Mouse (Mus musculus) heart, embryonic 14.5 days (tissue): Measurements from ENCODE around the gene Wfdc1. TPM values are rescaled to one million over a fixed set of nuclear protein-coding genes. Genes with fewer than 3 reads are reported as not detected.

Source experiments
- ATAC-seq: fragments of 200-750 bp; cut with Nextera tagmentation; 2 replicates; pipeline ENCODE4 v1.8.0; 2017; ENCODE audit warnings: low read depth, moderate TSS enrichment; ENCODE audit not compliant: insufficient number of reproducible peaks, insufficient read depth, low FRiP score
- H3K27ac ChIP-seq, 2 experiments: fragments of 200-500 bp in 1 of 2; fragments of 300-500 bp in 1 of 2; sonication (generic) in 1 of 2; replicated peaks in 1 of 2; 2 replicates each; pipeline ENCODE4 v1.5.1; 2012 to 2014; ENCODE audit warnings: low read depth in 2 of 2, low read length in 2 of 2, control low read depth in 1 of 2, mild to moderate bottlenecking in 1 of 2, mixed read lengths in 1 of 2; ENCODE audit not compliant: control insufficient read depth in 1 of 2, insufficient read depth in 1 of 2
- H3K27me3 ChIP-seq: fragments of 300-500 bp; sonication (generic); 2 replicates; pipeline ENCODE4 v1.6.1; 2014; ENCODE audit warnings: mild to moderate bottlenecking, low read length, control low read depth; ENCODE audit not compliant: control insufficient read depth, insufficient read depth
- H3K36me3 ChIP-seq: fragments of 300-500 bp; sonication (generic); 2 replicates; pipeline ENCODE4 v1.6.1; 2014; ENCODE audit warnings: mild to moderate bottlenecking, control low read depth, low read length, mixed read lengths; ENCODE audit not compliant: control insufficient read depth, insufficient read depth
- H3K4me1 ChIP-seq, 2 experiments: fragments of 200-500 bp in 1 of 2; fragments of 300-500 bp in 1 of 2; sonication (generic) in 1 of 2; 2 replicates each; pipeline ENCODE4 v1.6.1; 2012 to 2014; ENCODE audit warnings: low read length in 2 of 2, control low read depth in 1 of 2, mixed read lengths in 1 of 2; ENCODE audit not compliant: control insufficient read depth in 2 of 2, insufficient read depth in 2 of 2
- H3K4me2 ChIP-seq: fragments of 300-500 bp; sonication (generic); 2 replicates; pipeline ENCODE4 v1.6.1; 2014; ENCODE audit warnings: mild to moderate bottlenecking, low read length
- H3K4me3 ChIP-seq, 2 experiments: fragments of 200-500 bp in 1 of 2; fragments of 300-500 bp in 1 of 2; sonication (generic) in 1 of 2; 2 replicates each; pipeline ENCODE4 v1.5.1; 2012 to 2014; ENCODE audit warnings: low read length in 2 of 2, mild to moderate bottlenecking in 2 of 2, control low read depth in 1 of 2, low read depth in 1 of 2, moderate library complexity in 1 of 2; ENCODE audit not compliant: control insufficient read depth in 1 of 2, insufficient read depth in 1 of 2
- H3K9ac ChIP-seq: fragments of 300-500 bp; sonication (generic); 2 replicates; pipeline ENCODE4 v1.6.1; 2014; ENCODE audit warnings: mild to moderate bottlenecking, low read length
- H3K9me3 ChIP-seq: fragments of 300-500 bp; sonication (generic); 2 replicates; pipeline ENCODE4 v1.6.1; 2016; ENCODE audit warnings: low read length, control low read depth; ENCODE audit not compliant: control insufficient read depth
- WGBS: fragments of 180-500 bp; shearing (Covaris S2); extraction: QIAGEN DNeasy Blood & Tissue Kit; methylation state at CpG from one replicate; pipeline ENCODE4 v1.1.7; 2014; 5-methylcytosine and 5-hydroxymethylcytosine counted together
- polyA plus RNA-seq: library from polyadenylated mRNA; unstranded; fragments of >200 nt; fragmentation: Nextera tagmentation; extraction: Ambion mirVana; gene quantifications from 2 replicates; pipeline ENCODE4 v1.2.1, GENCODE M21; 2014

Gene Wfdc1
- polyA plus RNA-seq, 1 experiment from 2014 or later = 6.8 TPM

GRCm38 (mm10) chr8:119670419-119671091, 4.4 kb downstream of the Wfdc1 start:
- H3K9ac ChIP-seq = peak overlapping the region; percentile 71
- peaks cover 21 to 27% of the 10 kb centered on the region in 2 experiments for H3K4me1 ChIP-seq
- peak overlapping the region; percentile 62 for H3K4me2 ChIP-seq
- 3% methylated on average over 15 of the region's 16 CpGs for WGBS
- peak overlapping the region; percentile 1 to 23; a peak in 2 of 4 replicates for H3K4me3 ChIP-seq
- peak; percentile 74 for ATAC-seq
- H3K27me3 ChIP-seq = no peaks in the 10 kb centered on the region
- H3K27ac ChIP-seq = peak overlapping the region; percentile 91 to 94
- H3K36me3 ChIP-seq = no peaks in the 10 kb centered on the region
- H3K9me3 ChIP-seq = no peaks in the 10 kb centered on the region

GRCm38 (mm10) chr8:119673976-119674555, 7.9 kb downstream of the Wfdc1 start:
- Histone ChIP-seq H3K27ac (no peak overlapping the region), H3K27me3 (no peaks in the 10 kb centered on the region), H3K36me3 (no peaks in the 10 kb centered on the region), H3K9ac (no peak overlapping the region), H3K9me3 (no peaks in the 10 kb centered on the region), H3K4me3 (no peak overlapping the region), H3K4me2 (no peak overlapping the region), H3K4me1 (peaks cover 16 to 20% of the 10 kb centered on the region in 2 experiments)
- ATAC-seq = no peak
- WGBS = 78% methylated on average over 10 of the region's 11 CpGs

GRCm38 (mm10) chr8:119675457-119675856, 9.3 kb downstream of the Wfdc1 start:
- WGBS = 85% methylated on average over 5 of the region's 5 CpGs
- Histone ChIP-seq H3K9ac (no peak overlapping the region), H3K9me3 (no peaks in the 10 kb centered on the region), H3K4me3 (no peak overlapping the region), H3K27me3 (no peaks in the 10 kb centered on the region), H3K36me3 (no peaks in the 10 kb centered on the region), H3K27ac (no peak overlapping the region), H3K4me1 (peaks cover 13 to 14% of the 10 kb centered on the region in 2 experiments), H3K4me2 (no peak overlapping the region)
- ATAC-seq = no peak

- Histone ChIP-seq H3K9me3 (no peaks in the 10 kb centered on the region), H3K27ac (no peak overlapping the region), H3K4me1 (peaks cover 5% of the 10 kb centered on the region in 2 experiments; a peak in 1 of 4 replicates), H3K27me3 (no peaks in the 10 kb centered on the region), H3K9ac (no peak overlapping the region), H3K4me3 (no peak overlapping the region), H3K36me3 (no peaks in the 10 kb centered on the region), H3K4me2 (no peak overlapping the region)
- no peak for ATAC-seq
- 14% methylated on average over 8 of the region's 8 CpGs for WGBS
These were observed 10.2 kb downstream of the Wfdc1 start for GRCm38 (mm10) chr8:119676389-119676788.

- WGBS = 10% methylated on average over 18 of the region's 18 CpGs
These were observed 12.1 kb downstream of the Wfdc1 start for GRCm38 (mm10) chr8:119678138-119678843.

GRCm38 (mm10) chr8:119679184-119679583, 13.0 kb downstream of the Wfdc1 start:
- Histone ChIP-seq H3K9ac (no peak overlapping the region), H3K4me1 (peaks cover 5% of the 10 kb centered on the region in 2 experiments; a peak in 1 of 4 replicates), H3K9me3 (no peaks in the 10 kb centered on the region), H3K36me3 (no peaks in the 10 kb centered on the region), H3K27me3 (no peaks in the 10 kb centered on the region), H3K27ac (no peak overlapping the region), H3K4me3 (no peak overlapping the region), H3K4me2 (no peak overlapping the region)
- 59% methylated on average over 14 of the region's 14 CpGs for WGBS
- no peak for ATAC-seq

More at GRCm38 (mm10) chr8:119678138-119678843, 12.1 kb downstream of the Wfdc1 start:
- no peak; the same call in 1 of the 2 replicates for ATAC-seq
- Histone ChIP-seq H3K4me2 (peak overlapping the region; percentile 31), H3K36me3 (no peaks in the 10 kb centered on the region), H3K4me1 (peaks cover 5% of the 10 kb centered on the region in 2 experiments; a peak in 1 of 4 replicates), H3K9ac (no peak overlapping the region), H3K4me3 (no peak overlapping the region), H3K9me3 (no peaks in the 10 kb centered on the region), H3K27ac (no peak overlapping the region), H3K27me3 (no peaks in the 10 kb centered on the region)

- Histone ChIP-seq H3K27ac (no peak overlapping the region), H3K4me2 (no peak overlapping the region), H3K9me3 (no peaks in the 10 kb centered on the region), H3K4me1 (no peaks in the 10 kb centered on the region; a peak in 1 of 4 replicates), H3K36me3 (no peaks in the 10 kb centered on the region), H3K9ac (no peak overlapping the region), H3K4me3 (no peak overlapping the region), H3K27me3 (peaks cover 9% of the 10 kb centered on the region)
- no peak for ATAC-seq
- WGBS = 35% methylated on average over 6 of the region's 6 CpGs
These were observed 24.4 kb downstream of the Wfdc1 start for GRCm38 (mm10) chr8:119690602-119691001.
